Mouse (Mus musculus) olfactory bulb, adult 2 months (tissue): Measurements from ENCODE around the gene Tapt1. TPM values are rescaled to one million over a fixed set of nuclear protein-coding genes. Genes with fewer than 3 reads are reported as not detected.
"Not testable (repeated sequence)": the region's sequence is repeated elsewhere in the genome, so short reads cannot be mapped to it uniquely, and the experiment has no call there.

ENCODE experiments used
- H3K27ac ChIP-seq: fragments of 200-500 bp; 2 replicates; pipeline ENCODE4 v1.5.1; 2012; ENCODE audit warnings: low read depth, low read length; ENCODE audit not compliant: insufficient read depth
- H3K4me1 ChIP-seq: fragments of 200-500 bp; 2 replicates; pipeline ENCODE4 v1.6.1; 2012; ENCODE audit warnings: low read length; ENCODE audit not compliant: control insufficient read depth, insufficient read depth
- H3K4me3 ChIP-seq: fragments of 200-500 bp; 2 replicates; pipeline ENCODE4 v1.5.1; 2012; ENCODE audit warnings: mild to moderate bottlenecking, low read depth, low read length, moderate library complexity; ENCODE audit not compliant: insufficient read depth
- CTCF ChIP-seq: fragments of 200-500 bp; IDR thresholded peaks from 2 replicates; pipeline ENCODE4 v1.5.1; 2012; ENCODE audit warnings: low read depth, mild to moderate bottlenecking, low read length, moderate library complexity; ENCODE audit not compliant: insufficient read depth
- POLR2A ChIP-seq: fragments of 200-500 bp; IDR thresholded peaks from 2 replicates; pipeline ENCODE4 v1.6.1; 2012; ENCODE audit warnings: mild to moderate bottlenecking, low read depth, low read length, moderate library complexity; ENCODE audit not compliant: insufficient read depth
- WGBS: fragments of 180-500 bp; shearing (Covaris S2); methylation state at CpG from one replicate; pipeline ENCODE4 v1.1.7; 2018; 5-methylcytosine and 5-hydroxymethylcytosine counted together
- polyA plus RNA-seq: library from polyadenylated mRNA; stranded (reverse); fragments of >200 nt; gene quantifications from 2 replicates; pipeline ENCODE4 v1.2.4, GENCODE M21; 2012; ENCODE audit warnings: low replicate concordance; ENCODE audit not compliant: missing spikeins, insufficient read depth, insufficient read length

Gene Tapt1
- polyA plus RNA-seq: not detected in 2 replicates

DNA sequence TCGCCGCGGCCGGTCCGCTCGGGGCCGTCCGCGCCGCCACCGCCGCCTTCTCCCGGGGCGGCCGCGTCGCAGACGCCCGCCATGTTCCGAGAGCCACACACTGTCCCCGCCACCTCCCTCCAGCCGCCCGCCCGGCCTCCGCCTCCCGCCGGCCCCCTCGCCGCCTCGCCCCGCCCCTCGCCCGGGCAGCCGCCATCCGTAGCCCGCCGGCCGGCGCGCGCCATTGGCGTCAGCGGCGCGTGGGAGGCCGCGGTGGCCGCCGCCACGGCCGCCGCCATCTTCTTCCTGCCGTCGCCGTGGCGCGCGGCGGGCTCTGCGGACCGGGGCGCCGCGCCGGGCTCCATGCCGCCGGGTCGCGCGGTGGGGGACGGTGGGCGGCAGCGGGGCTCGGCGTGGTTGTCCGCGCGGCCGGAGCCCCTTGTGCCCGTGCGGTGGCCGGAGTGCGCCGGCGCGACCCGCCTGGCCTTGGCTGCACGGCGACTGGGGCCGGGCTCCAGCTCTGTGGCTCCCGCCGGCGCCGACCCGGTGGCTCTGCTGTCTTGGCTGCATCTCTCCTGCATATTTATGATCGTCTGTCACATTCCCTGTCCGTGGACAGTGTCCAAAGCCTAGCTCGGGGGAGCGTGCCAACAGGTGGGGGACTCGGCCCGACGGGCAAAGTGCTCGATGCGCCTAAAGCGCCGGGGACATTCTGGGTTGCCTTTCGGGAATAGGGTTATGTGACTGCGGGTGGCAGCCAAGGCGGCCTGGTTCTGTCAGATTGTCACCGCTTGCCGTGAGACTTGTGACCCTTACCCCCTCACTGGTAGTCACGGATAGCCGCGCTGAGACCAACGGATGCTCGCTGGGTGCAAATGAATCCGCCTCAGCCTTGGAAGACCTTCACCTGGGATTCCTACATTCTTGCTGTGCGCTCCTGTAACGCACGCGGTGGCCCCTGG is at the start of gene Tapt1:
Gene Tapt1 (minus strand): TSS at position 106 of the 941 bp plus-strand sequence.
- Histone ChIP-seq H3K4me1 (peaks cover 11% of the 10 kb centered on the region; the same call in 1 of the 2 replicates), H3K4me3 (peak within 1 kb of the TSS; percentile 99), H3K27ac (peak within 1 kb of the TSS; percentile 92)
- no peak for TF ChIP-seq CTCF
- peak; percentile 68 for TF ChIP-seq POLR2A
- WGBS: 5% methylated on average over 117 of the region's 121 CpGs

DNA sequence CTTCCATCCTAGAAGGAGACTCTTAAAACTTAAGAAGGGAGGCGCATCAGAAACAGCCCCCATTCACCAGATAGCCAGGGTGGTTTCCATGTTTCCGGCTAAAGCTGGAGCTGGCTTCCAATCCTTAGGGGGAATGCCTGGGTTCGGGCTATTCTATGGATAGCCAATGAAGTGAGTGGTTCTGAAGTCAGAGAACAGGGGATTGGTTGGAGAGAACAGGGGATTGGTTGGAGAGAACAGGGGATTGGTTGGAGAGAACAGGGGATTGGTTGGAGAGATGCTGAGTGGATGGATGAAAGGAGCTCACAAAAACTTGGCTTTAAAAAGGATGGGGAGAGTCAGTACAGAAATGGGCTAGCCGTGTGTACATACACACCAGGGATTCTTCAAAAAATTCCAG is 45.1 kb upstream of the Tapt1 start:
- TF ChIP-seq POLR2A: no peak
- TF ChIP-seq CTCF: no peak
- no peak overlapping the region for H3K4me3 ChIP-seq
- WGBS: 83% methylated on average over 4 of the region's 4 CpGs
- no peak overlapping the region for H3K27ac ChIP-seq
- no peaks in the 10 kb centered on the region for H3K4me1 ChIP-seq

DNA sequence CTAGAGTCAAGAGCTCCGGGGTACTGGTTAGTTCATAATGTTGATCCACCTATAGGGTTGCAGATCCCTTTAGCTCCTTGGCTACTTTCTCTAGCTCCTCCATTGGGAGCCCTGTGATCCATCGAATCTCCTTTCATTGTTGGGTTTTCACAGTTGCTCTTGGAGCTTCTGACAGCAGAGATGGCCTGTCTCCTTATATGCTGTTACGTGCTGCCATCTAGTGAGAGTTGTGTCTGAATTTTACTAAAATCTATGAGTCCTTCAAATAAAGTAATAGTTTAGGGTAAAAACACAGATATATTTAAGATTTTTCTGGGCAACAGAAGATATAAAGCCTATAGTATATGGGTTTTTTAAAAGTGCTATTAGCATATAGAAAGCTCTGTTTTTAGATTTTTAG is 42.1 kb upstream of the Tapt1 start:
- not testable (repeated sequence) for H3K4me1 ChIP-seq, H3K27ac ChIP-seq
- 38% methylated on average over 2 of the region's 3 CpGs for WGBS

DNA sequence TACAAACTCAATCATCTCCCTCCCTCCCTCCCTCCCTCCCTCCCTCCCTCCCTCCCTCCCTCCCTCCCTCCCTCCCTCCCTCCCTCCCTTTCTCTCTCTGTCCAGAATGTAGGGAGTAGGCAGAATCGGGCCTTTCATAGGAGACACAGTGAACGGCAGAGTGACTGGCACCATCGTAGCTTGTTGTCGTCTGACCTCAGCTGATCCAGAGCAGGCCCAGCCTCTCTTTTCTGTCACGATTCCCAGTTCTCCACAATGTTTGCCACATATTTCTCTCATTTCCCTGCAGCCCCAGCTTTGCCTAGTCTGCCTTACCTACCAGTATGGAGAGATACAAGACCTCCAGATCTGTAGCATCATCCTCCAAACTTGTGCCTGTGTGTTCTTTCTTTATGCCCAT is 35.3 kb upstream of the Tapt1 start:
- H3K4me3 ChIP-seq: no peak overlapping the region
- TF ChIP-seq POLR2A (no peak), CTCF (no peak)
- 45% methylated on average over 5 of the region's 5 CpGs for WGBS
- no peak overlapping the region for H3K27ac ChIP-seq
- H3K4me1 ChIP-seq: no peaks in the 10 kb centered on the region

More for the DNA sequence above, 42.1 kb upstream of the Tapt1 start:
- not testable (repeated sequence) for H3K4me3 ChIP-seq

DNA sequence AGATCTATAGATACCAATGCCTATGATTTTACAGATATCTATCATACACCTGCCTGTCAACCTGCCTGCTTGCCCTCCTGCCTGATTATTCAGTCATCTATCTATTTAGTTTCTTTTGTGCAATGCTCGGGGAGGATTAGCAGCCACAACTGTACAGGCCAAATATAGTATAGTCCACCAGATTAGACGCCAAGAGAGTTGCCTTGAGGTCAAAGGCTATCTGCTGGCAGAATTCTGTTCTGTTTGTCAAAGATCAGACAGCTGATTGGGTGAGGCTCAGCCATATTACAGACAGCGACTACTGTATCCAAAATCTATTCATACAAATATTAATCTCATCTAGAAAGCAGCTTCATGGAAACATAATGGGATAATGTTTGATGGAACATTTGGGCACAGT is 34.7 kb upstream of the Tapt1 start:
- 83% methylated on average over 3 of the region's 3 CpGs for WGBS
- Histone ChIP-seq H3K4me3 (no peak overlapping the region), H3K27ac (no peak overlapping the region), H3K4me1 (no peaks in the 10 kb centered on the region)
- TF ChIP-seq CTCF: no peak
- no peak for TF ChIP-seq POLR2A

DNA sequence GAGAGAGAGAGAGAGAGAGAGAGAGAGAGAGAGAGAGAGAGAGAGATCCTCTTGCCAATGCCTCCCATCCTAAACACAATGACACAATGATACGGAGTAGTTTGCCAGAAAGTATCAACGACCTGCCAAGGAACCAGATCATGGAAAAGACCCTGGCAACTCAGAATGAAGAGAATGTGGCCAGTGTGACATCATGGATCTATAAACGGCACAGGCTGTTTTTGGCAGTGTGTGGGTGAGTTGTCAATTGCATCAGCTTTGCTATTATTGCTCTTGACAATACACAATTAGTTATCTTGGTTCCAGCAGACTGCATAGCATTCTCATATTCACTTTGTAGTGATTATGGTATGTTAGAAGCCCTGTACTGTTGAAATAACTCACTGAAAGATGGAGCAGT is 33.3 kb upstream of the Tapt1 start:
- Histone ChIP-seq H3K4me1 (no peaks in the 10 kb centered on the region), H3K4me3 (no peak overlapping the region), H3K27ac (no peak overlapping the region)
- TF ChIP-seq CTCF (no peak), POLR2A (no peak)
- 34% methylated on average over 3 of the region's 3 CpGs for WGBS

DNA sequence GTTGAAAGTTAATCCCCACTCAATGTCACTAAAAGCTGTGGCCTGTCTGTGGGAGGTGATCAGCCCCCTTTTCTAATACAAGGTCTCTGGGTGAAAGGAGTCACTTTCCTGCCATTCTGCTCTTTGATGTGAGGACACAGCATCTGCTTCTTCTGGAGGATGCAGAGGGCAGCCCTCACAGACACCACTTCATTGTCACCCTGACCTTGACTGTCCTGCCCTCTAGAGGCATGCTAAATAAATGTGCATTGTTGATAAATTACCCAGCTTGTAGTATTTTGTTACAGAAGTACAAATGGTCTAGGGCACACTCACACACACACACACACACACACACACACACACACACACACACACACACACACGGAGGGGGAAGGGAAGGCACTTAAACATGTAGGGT is 31.7 kb upstream of the Tapt1 start:
- Histone ChIP-seq H3K27ac (no peak overlapping the region), H3K4me1 (no peaks in the 10 kb centered on the region), H3K4me3 (no peak overlapping the region)
- WGBS: 30% methylated on average over 1 of the region's 1 CpGs
- TF ChIP-seq CTCF (no peak), POLR2A (no peak)

DNA sequence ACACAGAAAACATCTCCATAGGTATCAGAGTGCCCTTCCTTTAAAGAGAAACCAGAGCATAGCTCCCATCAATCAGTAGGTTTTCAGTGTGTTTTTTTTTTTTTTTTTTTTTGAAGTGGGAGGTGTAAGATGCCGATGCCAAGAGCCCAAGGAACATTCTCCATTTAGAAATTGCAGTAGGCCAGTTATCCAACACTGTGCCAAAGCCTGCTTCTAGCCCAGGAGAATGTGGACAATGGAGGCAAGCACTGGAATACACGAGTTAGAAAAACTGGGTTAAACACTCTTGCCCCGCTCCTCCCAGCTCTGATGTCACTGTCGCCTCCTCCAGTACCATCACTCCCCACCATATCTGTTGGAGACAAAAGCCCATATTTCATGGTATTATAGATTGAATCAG is 31.0 kb upstream of the Tapt1 start:
- Histone ChIP-seq H3K27ac (no peak overlapping the region), H3K4me1 (no peaks in the 10 kb centered on the region), H3K4me3 (no peak overlapping the region)
- WGBS: 57% methylated on average over 4 of the region's 4 CpGs
- no peak for TF ChIP-seq POLR2A
- TF ChIP-seq CTCF: no peak

DNA sequence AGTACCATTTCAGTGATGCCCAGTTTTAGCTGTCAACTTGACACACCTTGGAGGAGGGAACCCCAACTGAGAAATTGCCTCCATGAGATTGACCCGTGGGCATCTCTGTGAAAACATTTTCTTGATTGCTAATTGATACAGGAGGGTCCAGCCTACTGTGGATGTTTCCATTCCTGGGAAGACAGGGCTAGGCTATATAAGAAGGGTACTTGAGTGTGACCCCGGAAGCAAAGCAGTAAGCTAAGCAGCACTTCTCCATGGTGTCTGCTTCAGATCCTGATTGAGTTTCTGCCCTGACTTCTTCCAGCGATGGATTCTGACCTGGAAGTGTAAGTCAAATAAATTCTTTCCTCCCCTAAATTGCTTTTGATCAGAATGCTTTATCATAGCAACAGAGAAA is 30.1 kb upstream of the Tapt1 start:
- Histone ChIP-seq H3K4me1 (no peaks in the 10 kb centered on the region), H3K27ac (no peak overlapping the region), H3K4me3 (no peak overlapping the region)
- TF ChIP-seq POLR2A (no peak), CTCF (no peak)
- 92% methylated on average over 3 of the region's 3 CpGs for WGBS
